Comparison of ENCODE assay signal across 15 mouse cellular contexts in genomic region chr5:38152201-38153108, GRCm38 (mm10). TPM values are rescaled to one million over a fixed set of nuclear protein-coding genes. Genes with fewer than 3 reads are reported as not detected.
DNase-seq lines count a peak whose midpoint lies in the region; ATAC-seq and TF ChIP-seq lines count a peak whose summit lies in the region.
"Had no signal": no experiment of that assay in that cellular context is flagged by ENCODE, and none has a peak within 500 bp of the region (broad histone marks: within the 10 kb centered on the region; RNA-seq: fewer than 3 reads in every experiment).

No protein-coding gene starts in this region.

- H3K9ac ChIP-seq in hindbrain, embryonic 15.5 days, result no peak overlapping the region
- H3K9ac ChIP-seq in liver, embryonic 12.5 days, result no peak overlapping the region
- H3K9ac ChIP-seq: liver, embryonic 13.5 days had no signal

- no peak for DNase-seq in cerebellum, postnatal 4 days (ENCODE audit: low spot score in 2 of 2)
- peak; percentile 15 for DNase-seq in thymus, postnatal 4 days
- no peak for DNase-seq in thymus, postnatal 36 days
- DNase-seq: heart, adult 11 months; heart, postnatal 14 days; kidney, adult 2 months; liver, embryonic 13.5 days; lung, postnatal 36 days; thymus, adult 2 months had no signal

- no peaks in the 10 kb centered on the region for H3K27me3 ChIP-seq in hindbrain, embryonic 15.5 days
- peaks cover 17% of the 10 kb centered on the region for H3K27me3 ChIP-seq in liver, embryonic 12.5 days (replicated peaks)

- H3K9me3 ChIP-seq in hindbrain, embryonic 15.5 days, result no peaks in the 10 kb centered on the region
- H3K9me3 ChIP-seq in liver, embryonic 12.5 days (replicated peaks), result no peaks in the 10 kb centered on the region
- H3K9me3 ChIP-seq: liver, embryonic 13.5 days had no signal

- ATAC-seq in cerebellum, adult (ENCODE audit: insufficient number of reproducible peaks, low FRiP score, low TSS enrichment), result peak; percentile 28; the same call in 1 of the 2 replicates
- no peak for ATAC-seq in hindbrain, embryonic 15.5 days (ENCODE audit: low FRiP score, low read depth)
- ATAC-seq in liver, embryonic 12.5 days, result no peak
- no peak for ATAC-seq in erythroid progenitor cell, adult 5-6 weeks (replicated peaks; ENCODE audit: low FRiP score, poor library complexity, severe bottlenecking)

- peaks cover 69% of the 10 kb centered on the region for H3K36me3 ChIP-seq in hindbrain, embryonic 15.5 days
- no peaks in the 10 kb centered on the region for H3K36me3 ChIP-seq in liver, embryonic 12.5 days
- H3K36me3 ChIP-seq: liver, embryonic 13.5 days had no signal

- TF ChIP-seq POLR2A in olfactory bulb, adult 2 months (IDR thresholded peaks at IDR 0.05; ENCODE audit: insufficient read depth, low read depth, low read length), result no peak

- WGBS in hindbrain, embryonic 15.5 days, result 55% methylated on average over 10 of the region's 10 CpGs
- 56% methylated on average over 10 of the region's 10 CpGs for WGBS in olfactory bulb, adult 2 months
- WGBS in liver, embryonic 12.5 days (ENCODE audit: insufficient replicate concordance), result 61% methylated on average over 10 of the region's 10 CpGs

- H3K4me2 ChIP-seq in hindbrain, embryonic 15.5 days, result peak overlapping the region; percentile 23
- H3K4me2 ChIP-seq in liver, embryonic 12.5 days, result no peak overlapping the region
- H3K4me2 ChIP-seq: liver, embryonic 13.5 days had no signal

- TF ChIP-seq CTCF in olfactory bulb, adult 2 months (IDR thresholded peaks at IDR 0.05; ENCODE audit: insufficient read depth, low read depth, low read length), result no peak

- no peak overlapping the region for H3K4me3 ChIP-seq in hindbrain, embryonic 15.5 days
- no peak overlapping the region for H3K4me3 ChIP-seq in olfactory bulb, adult 2 months (ENCODE audit: insufficient read depth, low read depth, low read length)
- H3K4me3 ChIP-seq in liver, embryonic 12.5 days, result no peak overlapping the region
- H3K4me3 ChIP-seq: embryonic facial prominence, embryonic 10.5 days; liver, embryonic 13.5 days had no signal

- no peak overlapping the region for H3K27ac ChIP-seq in hindbrain, embryonic 15.5 days (replicated peaks)
- peak overlapping the region; percentile 98 for H3K27ac ChIP-seq in olfactory bulb, adult 2 months (ENCODE audit: insufficient read depth, low read depth, low read length)
- H3K27ac ChIP-seq in liver, embryonic 12.5 days, result no peak overlapping the region
- H3K27ac ChIP-seq: embryonic facial prominence, embryonic 10.5 days; liver, embryonic 13.5 days had no signal

- peaks cover 89% of the 10 kb centered on the region for H3K4me1 ChIP-seq in hindbrain, embryonic 15.5 days (replicated peaks)
- peaks cover 62% of the 10 kb centered on the region for H3K4me1 ChIP-seq in olfactory bulb, adult 2 months (ENCODE audit: control insufficient read depth, insufficient read depth, low read length)
- no peaks in the 10 kb centered on the region for H3K4me1 ChIP-seq in liver, embryonic 12.5 days
- H3K4me1 ChIP-seq: liver, embryonic 13.5 days had no signal

RNA-seq across cellular contexts. Expression of gene Nsg1, which starts 7.3 kb away (rescaled TPM):
- polyA plus RNA-seq in hindbrain, embryonic 15.5 days (2015; fragmentation: Nextera tagmentation; extraction: Ambion mirVana), result 1,299 and 1,422 TPM in 2 replicates
- polyA plus RNA-seq in olfactory bulb, adult 2 months (2012; ENCODE audit: insufficient read depth, insufficient read length, low replicate concordance, missing spikeins), result 372 TPM in 1 of 2 replicates, not detected in the other
- polyA plus RNA-seq in liver, embryonic 12.5 days (2016; fragmentation: Nextera tagmentation; extraction: Ambion mirVana), result 7.4 and 8.4 TPM in 2 replicates
- total RNA-seq in erythroid progenitor cell, adult 5-6 weeks (2015; ENCODE audit: low replicate concordance), result not detected in 2 replicates
- total RNA-seq in erythroid progenitor cell, adult 5-6 weeks (2017; ENCODE audit: low replicate concordance), result not detected in 2 replicates
